Mouse (Mus musculus) spleen, adult 2 months (tissue): ENCODE measurements around the gene Gm4131.

Source experiments
- CTCF ChIP-seq: fragments of 200-500 bp; IDR thresholded peaks from 2 replicates; pipeline ENCODE4 v1.5.1; 2011; ENCODE audit warnings: mild to moderate bottlenecking, inconsistent platforms; ENCODE audit not compliant: insufficient read depth, insufficient read length, insufficient replicate concordance; ENCODE audit errors: extremely low read depth
- POLR2A ChIP-seq: fragments of 200-500 bp; IDR thresholded peaks from 2 replicates; pipeline ENCODE4 v1.6.1; 2011; ENCODE audit warnings: low read depth, low read length, inconsistent platforms

- TF ChIP-seq POLR2A (no peak), CTCF (no peak)
These were observed 85.3 kb downstream of the Gm4131 start for GRCm38 (mm10) chr14:62481381-62481780.
